Mouse (Mus musculus) heart, postnatal 0 days (tissue): Measurements from ENCODE around the gene Clcnka.

ENCODE experiments used
- CTCF ChIP-seq: IDR thresholded peaks from 2 replicates; pipeline ENCODE4 v1.5.1; 2016; ENCODE audit warnings: antibody characterized with exemption, control low read depth, low read depth
- EP300 ChIP-seq: IDR thresholded peaks from 2 replicates; pipeline ENCODE4 v1.6.1; 2016; ENCODE audit warnings: antibody characterized with exemption, low read depth

GRCm38 (mm10) chr4:141440877-141441276, 42.4 kb upstream of the Clcnka start:
- TF ChIP-seq CTCF (no peak), EP300 (no peak)
